Mouse (Mus musculus): ENCODE measurements at regions not wholly inside any gene's neighbourhood (a gene's known extent, or its start where the extent isn't known, plus 50 kb on each side); places are given as distances from the start of the nearest gene placed in this dataset.

DNA sequence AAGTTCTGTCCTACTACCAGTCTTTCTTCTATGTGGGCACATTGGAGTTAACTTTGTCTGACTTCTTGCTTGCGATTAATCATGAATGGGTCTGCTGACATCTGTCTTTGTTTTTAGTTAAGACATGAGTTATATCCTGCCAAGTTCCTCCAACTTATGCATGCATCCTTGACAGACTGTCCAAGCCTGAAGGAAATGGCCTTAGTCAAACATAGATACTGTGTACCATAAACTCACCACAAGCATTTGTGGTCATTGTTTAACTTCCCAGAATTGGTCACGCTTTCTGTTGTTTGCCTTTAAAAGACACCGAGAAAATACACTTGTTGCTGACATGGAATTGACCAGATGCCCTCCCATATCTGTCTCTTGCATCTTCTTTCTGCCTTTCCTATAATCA is 519.4 kb upstream of the Hs6st1 start:
- Histone ChIP-seq H3K4me3 (no peak overlapping the region), H3K27me3 (no peaks in the 10 kb centered on the region), H3K4me2 (replicated peaks) (no peak overlapping the region), H3K9ac (replicated peaks) (no peak overlapping the region), H3K4me1 (no peaks in the 10 kb centered on the region), H3K36me3 (no peaks in the 10 kb centered on the region), H3K9me3 (no peaks in the 10 kb centered on the region), H3K27ac (replicated peaks) (no peak overlapping the region)
- no peak for ATAC-seq (ENCODE audit: low FRiP score, low read depth)
- 94% methylated on average over 3 of the region's 3 CpGs for WGBS

DNA sequence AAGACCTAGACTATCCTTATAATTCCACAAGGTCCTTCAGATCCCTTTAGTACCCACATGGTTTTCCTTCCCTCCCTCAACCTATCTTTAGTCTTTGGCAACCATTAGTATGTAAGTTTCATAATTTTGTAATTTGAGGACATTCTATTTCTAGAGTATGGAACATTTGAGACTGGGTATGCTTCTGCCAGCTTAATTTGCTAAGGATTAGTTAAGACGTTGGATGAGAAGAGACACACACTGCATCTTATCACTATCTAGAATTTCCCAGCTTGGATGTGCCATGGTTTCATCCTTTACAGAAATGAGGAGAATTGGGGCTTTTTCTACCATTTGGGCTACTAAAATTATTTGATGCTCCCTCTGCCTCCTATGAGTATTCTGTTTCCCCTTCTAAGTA is 516.7 kb upstream of the Hs6st1 start:
- Histone ChIP-seq H3K27me3 (no peaks in the 10 kb centered on the region), H3K36me3 (no peaks in the 10 kb centered on the region), H3K4me3 (no peak overlapping the region), H3K9ac (replicated peaks) (no peak overlapping the region), H3K4me1 (no peaks in the 10 kb centered on the region), H3K27ac (replicated peaks) (no peak overlapping the region), H3K4me2 (replicated peaks) (no peak overlapping the region), H3K9me3 (no peaks in the 10 kb centered on the region)
- 85% methylated on average over 1 of the region's 1 CpGs for WGBS
- no peak for ATAC-seq (ENCODE audit: low FRiP score, low read depth)

DNA sequence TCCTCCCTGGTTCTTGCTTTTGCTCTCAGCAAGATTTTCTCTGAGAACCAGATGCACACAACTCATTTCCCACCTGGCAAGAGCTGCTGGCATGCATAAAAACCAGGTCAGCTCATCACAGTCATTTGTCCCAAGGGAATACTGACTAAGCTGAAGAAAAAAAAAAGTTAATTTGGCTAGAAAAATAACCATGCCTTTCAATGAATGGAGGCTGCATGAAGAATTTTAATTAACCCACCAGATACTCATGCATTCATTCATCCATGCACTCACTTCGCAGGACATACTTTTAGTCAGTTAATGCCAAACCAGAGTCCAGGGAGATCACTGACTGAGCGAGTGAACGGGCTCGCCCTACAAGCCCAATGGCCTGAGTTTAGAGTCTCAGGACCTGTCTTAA is 505.4 kb upstream of the Hs6st1 start:
- no peak for ATAC-seq (ENCODE audit: low FRiP score, low read depth)
- H3K4me1 ChIP-seq: no peaks in the 10 kb centered on the region
- 97% methylated on average over 4 of the region's 4 CpGs for WGBS
- H3K4me3 ChIP-seq: no peak overlapping the region
- H3K9ac ChIP-seq (replicated peaks): no peak overlapping the region
- H3K27ac ChIP-seq (replicated peaks): no peak overlapping the region
- H3K9me3 ChIP-seq: peaks cover 10% of the 10 kb centered on the region
- no peaks in the 10 kb centered on the region for H3K27me3 ChIP-seq
- H3K4me2 ChIP-seq (replicated peaks): no peak overlapping the region
- no peaks in the 10 kb centered on the region for H3K36me3 ChIP-seq

DNA sequence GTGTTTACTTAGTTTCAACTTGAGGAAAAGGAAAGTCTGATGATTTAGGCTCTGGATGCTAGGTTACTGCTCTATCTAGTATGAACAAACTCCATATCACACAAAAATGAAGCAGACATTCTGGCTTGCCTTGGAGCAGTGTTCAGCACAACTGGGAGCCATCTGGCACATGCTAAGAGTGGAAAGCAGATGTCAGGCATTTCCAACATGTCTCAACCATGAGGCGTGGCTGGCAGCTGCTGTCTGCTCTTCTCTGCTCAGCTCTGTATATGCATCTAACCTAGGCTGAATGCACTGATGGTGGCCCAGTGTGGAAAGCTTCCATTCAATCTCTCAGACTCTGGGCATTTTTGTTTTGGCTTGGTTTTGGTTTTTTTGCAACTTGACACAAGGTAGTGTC is 493.0 kb upstream of the Hs6st1 start:
- no peaks in the 10 kb centered on the region for H3K9me3 ChIP-seq
- no peaks in the 10 kb centered on the region for H3K36me3 ChIP-seq
- no peak overlapping the region for H3K9ac ChIP-seq (replicated peaks)
- H3K4me2 ChIP-seq (replicated peaks): no peak overlapping the region
- no peak overlapping the region for H3K27ac ChIP-seq (replicated peaks)
- no peaks in the 10 kb centered on the region for H3K4me1 ChIP-seq
- no peak overlapping the region for H3K4me3 ChIP-seq
- WGBS: 85% methylated on average over 1 of the region's 1 CpGs
- H3K27me3 ChIP-seq: no peaks in the 10 kb centered on the region
- ATAC-seq (ENCODE audit: low FRiP score, low read depth): no peak

DNA sequence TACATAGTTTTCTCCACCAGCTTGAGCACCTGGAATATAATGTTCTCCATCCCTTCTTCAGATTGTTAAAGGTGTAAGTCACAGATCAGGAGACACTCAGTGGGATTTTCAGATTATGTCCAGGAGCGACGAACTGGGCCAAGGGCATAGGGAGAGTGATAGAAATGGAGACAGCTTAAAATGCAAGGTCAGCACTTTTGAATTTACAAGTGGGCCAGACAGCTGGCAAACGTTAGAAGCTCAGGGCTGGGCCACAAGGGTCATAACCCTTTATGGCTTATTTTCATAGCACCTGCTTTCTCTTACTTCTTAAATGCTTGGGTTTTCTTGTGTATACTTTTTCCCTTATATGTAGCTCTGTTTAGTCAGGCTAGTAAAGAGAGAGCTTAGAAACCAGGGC is 488.8 kb upstream of the Hs6st1 start:
- Histone ChIP-seq H3K36me3 (no peaks in the 10 kb centered on the region), H3K27me3 (no peaks in the 10 kb centered on the region), H3K4me3 (no peak overlapping the region), H3K4me2 (replicated peaks) (no peak overlapping the region), H3K27ac (replicated peaks) (no peak overlapping the region), H3K9ac (replicated peaks) (no peak overlapping the region), H3K9me3 (no peaks in the 10 kb centered on the region), H3K4me1 (no peaks in the 10 kb centered on the region)
- WGBS: 74% methylated on average over 3 of the region's 3 CpGs
- no peak for ATAC-seq (ENCODE audit: low FRiP score, low read depth)

DNA sequence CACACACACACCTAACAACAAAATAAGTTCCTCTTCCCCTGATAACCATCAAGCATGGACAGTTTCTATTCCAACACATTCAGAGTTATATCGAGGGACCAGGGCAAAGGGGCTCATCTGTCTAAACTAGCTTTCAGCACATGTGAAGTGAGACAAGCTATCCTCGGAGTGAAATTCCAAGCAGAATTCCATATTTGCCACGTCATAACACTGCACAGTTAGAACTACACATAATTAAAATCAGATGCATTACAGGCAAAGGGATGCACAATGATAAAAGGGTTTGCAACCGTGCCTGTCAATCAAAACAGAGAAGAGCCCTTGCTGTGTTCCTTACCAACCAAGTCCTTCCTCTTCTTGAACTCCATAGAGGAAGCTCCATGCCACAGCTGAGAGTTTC is 488.2 kb upstream of the Hs6st1 start:
- no peaks in the 10 kb centered on the region for H3K27me3 ChIP-seq
- WGBS: 77% methylated on average over 4 of the region's 4 CpGs
- no peak for ATAC-seq (ENCODE audit: low FRiP score, low read depth)

DNA sequence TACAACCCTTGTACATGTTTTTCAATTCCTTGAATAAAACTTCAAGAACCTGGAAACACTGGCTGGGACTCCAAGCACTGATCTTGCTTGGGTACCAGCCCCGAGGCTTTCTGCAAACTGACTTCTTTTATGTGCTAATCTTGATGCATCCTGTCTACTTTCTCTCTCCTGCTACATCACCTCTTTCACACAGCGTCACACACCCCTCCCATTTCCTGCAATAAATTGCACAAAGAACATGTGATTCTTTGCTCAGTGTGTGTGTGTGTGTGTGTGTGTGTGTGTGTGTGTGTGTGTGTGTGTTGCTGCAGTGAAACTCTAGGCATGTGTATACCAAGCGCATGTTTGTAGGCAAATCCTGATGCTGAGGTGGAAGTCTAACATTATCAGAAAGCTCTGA is 487.7 kb upstream of the Hs6st1 start:
- no peaks in the 10 kb centered on the region for H3K4me1 ChIP-seq
- no peaks in the 10 kb centered on the region for H3K9me3 ChIP-seq
- no peak for ATAC-seq (ENCODE audit: low FRiP score, low read depth)
- no peak overlapping the region for H3K9ac ChIP-seq (replicated peaks)
- H3K4me3 ChIP-seq: no peak overlapping the region
- no peak overlapping the region for H3K27ac ChIP-seq (replicated peaks)
- no peak overlapping the region for H3K4me2 ChIP-seq (replicated peaks)
- no peaks in the 10 kb centered on the region for H3K36me3 ChIP-seq
- H3K27me3 ChIP-seq: no peaks in the 10 kb centered on the region
- WGBS: 74% methylated on average over 3 of the region's 3 CpGs

More for the DNA sequence above, 488.2 kb upstream of the Hs6st1 start:
- H3K27ac ChIP-seq (replicated peaks): no peak overlapping the region
- H3K9me3 ChIP-seq: no peaks in the 10 kb centered on the region
- H3K4me3 ChIP-seq: no peak overlapping the region
- no peaks in the 10 kb centered on the region for H3K4me1 ChIP-seq
- H3K4me2 ChIP-seq (replicated peaks): no peak overlapping the region
- H3K36me3 ChIP-seq: no peaks in the 10 kb centered on the region
- H3K9ac ChIP-seq (replicated peaks): no peak overlapping the region

DNA sequence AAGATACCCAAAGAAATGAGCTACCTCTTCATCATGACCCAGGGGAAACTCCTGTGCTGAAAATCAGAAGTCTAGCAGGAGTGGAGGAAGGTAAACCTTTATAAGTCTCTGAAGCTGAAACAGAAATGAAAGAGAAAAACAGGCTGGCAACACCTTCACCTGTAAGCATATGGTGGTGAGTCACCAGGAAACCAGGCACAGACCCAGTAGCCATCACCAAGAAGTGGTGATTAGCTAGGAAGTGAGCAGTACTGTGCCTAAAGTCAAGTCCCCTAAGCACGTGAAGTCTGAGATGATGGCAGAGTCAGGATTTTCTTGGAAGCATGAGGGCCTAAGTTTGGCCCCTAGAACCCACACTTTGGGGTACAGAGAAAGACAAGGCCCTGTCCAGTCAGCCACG is 480.3 kb upstream of the Hs6st1 start:
- Histone ChIP-seq H3K9ac (replicated peaks) (no peak overlapping the region), H3K4me1 (peaks cover 3% of the 10 kb centered on the region; the same call in 1 of the 2 replicates), H3K36me3 (no peaks in the 10 kb centered on the region), H3K27me3 (no peaks in the 10 kb centered on the region), H3K4me2 (replicated peaks) (no peak overlapping the region), H3K4me3 (no peak overlapping the region), H3K9me3 (no peaks in the 10 kb centered on the region), H3K27ac (replicated peaks) (no peak overlapping the region)
- 89% methylated on average over 2 of the region's 2 CpGs for WGBS
- no peak for ATAC-seq (ENCODE audit: low FRiP score, low read depth)

DNA sequence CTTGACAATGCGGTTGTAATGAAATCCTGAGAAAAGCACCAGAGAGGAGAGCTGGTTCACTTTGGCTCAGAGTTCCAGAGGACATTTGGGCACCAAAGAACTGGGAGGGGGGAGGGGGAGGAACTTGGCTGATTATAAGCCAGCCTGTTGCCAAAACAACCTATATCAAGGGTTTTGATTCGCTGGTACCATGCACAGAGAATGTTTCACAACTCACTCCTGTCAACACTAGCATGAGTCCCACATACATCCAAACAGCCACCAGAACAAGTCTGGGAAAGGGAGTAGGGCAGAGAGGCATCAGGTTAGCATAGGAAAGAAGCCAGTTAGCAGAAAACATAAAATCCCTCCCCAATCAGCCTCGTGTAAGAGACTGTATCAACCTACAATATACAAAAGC is 479.3 kb upstream of the Hs6st1 start:
- ATAC-seq (ENCODE audit: low FRiP score, low read depth): no peak

DNA sequence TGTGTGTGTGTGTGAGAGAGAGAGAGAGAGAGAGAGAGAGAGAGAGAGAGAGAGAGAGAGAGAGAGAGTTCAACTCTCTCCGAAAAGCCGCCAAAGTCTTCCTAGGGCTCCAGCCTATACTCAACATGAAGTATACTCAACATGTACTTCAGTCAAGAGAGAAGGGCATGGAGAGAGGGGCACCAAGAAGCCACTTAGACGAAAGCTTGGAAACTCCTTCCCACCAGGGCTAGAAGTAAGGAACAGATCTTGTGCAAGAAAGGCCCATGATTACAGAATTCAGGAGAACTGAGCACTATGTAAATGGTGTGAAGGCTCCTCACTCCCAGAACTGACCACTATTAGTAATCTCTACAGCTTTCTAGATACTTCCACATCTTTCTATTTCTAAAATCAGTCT is 467.4 kb upstream of the Hs6st1 start:
- 0 out of 2 replicates have a peak, but pooled peaks cover 3% of the 10 kb centered on the region for H3K9me3 ChIP-seq
- no peaks in the 10 kb centered on the region for H3K27me3 ChIP-seq
- no peak overlapping the region for H3K27ac ChIP-seq (replicated peaks)
- H3K36me3 ChIP-seq: no peaks in the 10 kb centered on the region
- H3K4me2 ChIP-seq (replicated peaks): no peak overlapping the region
- no peak overlapping the region for H3K9ac ChIP-seq (replicated peaks)
- 97% methylated on average over 3 of the region's 3 CpGs for WGBS
- H3K4me1 ChIP-seq: no peaks in the 10 kb centered on the region
- no peak for ATAC-seq (ENCODE audit: low FRiP score, low read depth)
- no peak overlapping the region for H3K4me3 ChIP-seq

More for the DNA sequence above, 479.3 kb upstream of the Hs6st1 start:
- no peaks in the 10 kb centered on the region for H3K27me3 ChIP-seq
- no peak overlapping the region for H3K4me2 ChIP-seq (replicated peaks)
- no peak overlapping the region for H3K9ac ChIP-seq (replicated peaks)
- no peaks in the 10 kb centered on the region for H3K36me3 ChIP-seq
- no peaks in the 10 kb centered on the region for H3K9me3 ChIP-seq
- H3K4me1 ChIP-seq: peaks cover 3% of the 10 kb centered on the region; the same call in 1 of the 2 replicates
- WGBS: 72% methylated on average over 3 of the region's 3 CpGs
- H3K27ac ChIP-seq (replicated peaks): no peak overlapping the region
- no peak overlapping the region for H3K4me3 ChIP-seq

DNA sequence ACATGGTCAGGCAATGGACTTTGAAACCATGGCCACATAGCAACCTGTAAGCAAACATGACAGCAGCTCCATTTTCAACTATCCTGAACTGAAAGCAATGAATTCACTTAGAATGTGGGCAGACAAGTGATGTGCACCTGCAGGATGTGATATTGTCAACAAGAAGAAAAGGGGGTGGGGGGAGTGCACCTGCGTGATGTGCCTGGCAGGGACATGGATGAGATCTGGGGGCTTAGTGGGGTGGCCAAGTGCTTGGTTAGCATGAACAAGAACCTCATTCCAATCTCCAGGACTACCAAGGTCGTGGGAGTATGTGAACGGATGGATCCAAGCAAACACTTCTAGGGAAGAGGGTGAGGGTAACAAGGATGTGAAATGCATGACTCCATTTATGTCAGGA is 453.1 kb upstream of the Hs6st1 start:
- no peak for ATAC-seq (ENCODE audit: low FRiP score, low read depth)
- Histone ChIP-seq H3K4me1 (no peaks in the 10 kb centered on the region), H3K4me2 (replicated peaks) (no peak overlapping the region), H3K9ac (replicated peaks) (no peak overlapping the region), H3K27me3 (no peaks in the 10 kb centered on the region), H3K36me3 (no peaks in the 10 kb centered on the region), H3K27ac (replicated peaks) (no peak overlapping the region), H3K9me3 (no peaks in the 10 kb centered on the region), H3K4me3 (no peak overlapping the region)
- WGBS: 83% methylated on average over 3 of the region's 3 CpGs

DNA sequence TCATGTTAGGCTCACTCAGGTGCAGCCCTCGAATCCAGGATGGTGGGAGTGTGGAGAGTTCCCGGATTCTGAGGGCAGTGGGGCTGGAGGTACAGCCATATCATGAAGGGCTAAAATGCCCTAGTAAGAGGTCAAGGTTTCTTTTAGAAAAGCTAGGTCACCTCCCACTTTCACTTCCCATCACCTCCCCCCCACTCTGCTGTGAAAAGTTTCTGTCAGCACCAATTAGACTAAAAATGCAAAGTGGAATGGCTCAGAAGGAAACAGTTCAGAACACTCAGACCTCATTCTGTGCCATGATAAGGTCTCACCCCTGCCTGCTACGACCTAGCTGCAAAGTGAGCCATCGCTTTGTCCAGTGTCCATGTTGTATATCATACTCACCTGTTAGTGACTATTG is 448.7 kb upstream of the Hs6st1 start:
- Histone ChIP-seq H3K27ac (replicated peaks) (no peak overlapping the region), H3K27me3 (no peaks in the 10 kb centered on the region), H3K4me2 (replicated peaks) (no peak overlapping the region), H3K4me1 (no peaks in the 10 kb centered on the region), H3K4me3 (no peak overlapping the region), H3K36me3 (no peaks in the 10 kb centered on the region), H3K9ac (replicated peaks) (no peak overlapping the region), H3K9me3 (no peaks in the 10 kb centered on the region)
- no peak for ATAC-seq (ENCODE audit: low FRiP score, low read depth)
- WGBS: 90% methylated on average over 4 of the region's 4 CpGs

DNA sequence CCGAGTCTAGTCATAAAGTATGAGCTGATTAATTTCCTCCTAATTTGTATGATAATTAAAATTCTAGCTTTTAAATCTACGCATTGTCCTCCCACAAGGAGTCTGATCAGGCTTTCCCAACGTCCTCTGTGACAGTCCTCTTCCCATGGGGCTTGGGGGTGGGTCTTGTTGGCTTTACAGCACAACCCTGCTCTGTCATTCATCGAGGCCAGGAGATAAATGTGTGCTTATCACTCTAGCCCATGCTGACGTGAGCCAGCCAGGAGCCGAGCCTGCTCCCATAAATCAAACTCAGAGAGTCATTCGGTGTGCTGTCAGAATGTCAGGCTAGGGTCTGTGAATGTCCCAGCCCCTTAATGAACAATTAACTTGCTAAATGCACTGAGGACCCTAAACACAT is 425.6 kb upstream of the Hs6st1 start:
- Histone ChIP-seq H3K36me3 (no peaks in the 10 kb centered on the region), H3K9ac (replicated peaks) (no peak overlapping the region), H3K27ac (replicated peaks) (no peak overlapping the region), H3K4me2 (replicated peaks) (no peak overlapping the region), H3K4me3 (no peak overlapping the region), H3K4me1 (no peaks in the 10 kb centered on the region), H3K27me3 (no peaks in the 10 kb centered on the region), H3K9me3 (no peaks in the 10 kb centered on the region)
- WGBS: 68% methylated on average over 7 of the region's 7 CpGs
- ATAC-seq (ENCODE audit: low FRiP score, low read depth): no peak

All from midbrain, embryonic 12.5 days (tissue).